Comparison of ENCODE assay signal across 8 mouse cellular contexts in genomic region chr19:4162646-4163542, GRCm38 (mm10). TPM values are rescaled to one million over a fixed set of nuclear protein-coding genes. Genes with fewer than 3 reads are reported as not detected.
DNase-seq lines count a peak whose midpoint lies in the region; ATAC-seq and TF ChIP-seq lines count a peak whose summit lies in the region.

Gene Rps6kb2, minus strand, starts transcription at chr19:4163354.

- H3K9ac ChIP-seq in ES-E14 (ENCODE audit: insufficient read depth, low read depth, low read length, poor library complexity, severe bottlenecking), result peak within 1 kb of the TSS; percentile 89
- H3K9ac ChIP-seq in forebrain, embryonic 16.5 days (replicated peaks; ENCODE audit: low read depth, low read length), result peak within 1 kb of the TSS; percentile 72
- peak within 1 kb of the TSS; percentile 62 for H3K9ac ChIP-seq in lung, embryonic 14.5 days

- peaks cover 14% of the 10 kb centered on the region for H3K36me3 ChIP-seq in ES-E14 (ENCODE audit: control insufficient read depth, insufficient read depth, low read length, poor library complexity, severe bottlenecking)
- peaks cover 14% of the 10 kb centered on the region for H3K36me3 ChIP-seq in forebrain, embryonic 16.5 days (ENCODE audit: control insufficient read depth, insufficient read depth)
- peaks cover 34% of the 10 kb centered on the region for H3K36me3 ChIP-seq in lung, embryonic 14.5 days (ENCODE audit: insufficient read depth)
- H3K36me3 ChIP-seq in thymus, adult 2 months (ENCODE audit: control insufficient read depth, insufficient read depth, low read length), result no peaks in the 10 kb centered on the region

- peaks cover 0 to 17% of the 10 kb centered on the region in 2 experiments; a peak in 1 of 4 replicates for H3K4me1 ChIP-seq in ES-E14 (ENCODE audit: control insufficient read depth in 2 of 2, insufficient read depth in 2 of 2, low read length in 2 of 2, poor library complexity in 1 of 2)
- peaks cover 15% of the 10 kb centered on the region for H3K4me1 ChIP-seq in forebrain, embryonic 16.5 days (replicated peaks; ENCODE audit: control insufficient read depth, insufficient read depth, low read length)
- H3K4me1 ChIP-seq in lung, embryonic 14.5 days (ENCODE audit: insufficient read depth), result peaks cover 5% of the 10 kb centered on the region; the same call in 1 of the 2 replicates
- peaks cover 8% of the 10 kb centered on the region for H3K4me1 ChIP-seq in olfactory bulb, adult 2 months (ENCODE audit: control insufficient read depth, insufficient read depth, low read length)
- peaks cover 9% of the 10 kb centered on the region for H3K4me1 ChIP-seq in thymus, adult 2 months (replicated peaks; ENCODE audit: control insufficient read depth, insufficient read depth, low read length)

- H3K4me3 ChIP-seq in ES-E14 (ENCODE audit: insufficient read depth in 1 of 2, low read depth in 1 of 2, low read length in 2 of 2, poor library complexity in 1 of 2, severe bottlenecking in 1 of 2), result peak within 1 kb of the TSS; percentile 87 to 95
- peak within 1 kb of the TSS; percentile 66 for H3K4me3 ChIP-seq in forebrain, embryonic 16.5 days (replicated peaks; ENCODE audit: low read length)
- peak within 1 kb of the TSS; percentile 96 for H3K4me3 ChIP-seq in layer of hippocampus, adult 2 months
- H3K4me3 ChIP-seq in lung, embryonic 14.5 days (ENCODE audit: low read depth, low read length), result peak within 1 kb of the TSS; percentile 75
- H3K4me3 ChIP-seq in olfactory bulb, adult 2 months (ENCODE audit: insufficient read depth, low read depth, low read length), result peak within 1 kb of the TSS; percentile 63
- H3K4me3 ChIP-seq in thymus, adult 2 months (ENCODE audit: control insufficient read depth, insufficient read depth, low read length), result peak within 1 kb of the TSS; percentile 66

- 6% methylated on average over 42 of the region's 42 CpGs for WGBS in forebrain, embryonic 16.5 days
- WGBS in lung, embryonic 14.5 days, result 6% methylated on average over 40 of the region's 42 CpGs
- 5% methylated on average over 42 of the region's 42 CpGs for WGBS in olfactory bulb, adult 2 months
- WGBS in thymus, adult 2 months, result 8% methylated on average over 42 of the region's 42 CpGs

- H3K4me2 ChIP-seq in forebrain, embryonic 16.5 days (ENCODE audit: low read length), result peak within 1 kb of the TSS; percentile 63
- peak within 1 kb of the TSS; percentile 82 for H3K4me2 ChIP-seq in lung, embryonic 14.5 days

- TF ChIP-seq POLR2A in olfactory bulb, adult 2 months (IDR thresholded peaks at IDR 0.05; ENCODE audit: insufficient read depth, low read depth, low read length), result peak; percentile 54; the same call in 1 of the 2 replicates
- 0 out of 2 replicates have a peak, but pooled peaks have one; percentile 39 for TF ChIP-seq POLR2A in thymus, adult 2 months (IDR thresholded peaks at IDR 0.05; ENCODE audit: control insufficient read depth, extremely low read depth, insufficient read depth, low read length, poor library complexity)

- in situ Hi-C loops in ES-E14 (cut with MboI; ENCODE audit: low sequenced_read_pairs in 2 of 2, unreplicated experiment in 2 of 2), result no loop called here

- H3K27ac ChIP-seq in ES-E14 (ENCODE audit: insufficient read depth, low read depth, low read length, poor library complexity, severe bottlenecking), result no peak within 1 kb of the TSS
- peak within 1 kb of the TSS; percentile 77 for H3K27ac ChIP-seq in forebrain, embryonic 16.5 days (ENCODE audit: low read length)
- H3K27ac ChIP-seq in layer of hippocampus, adult 2 months, result peak within 1 kb of the TSS; percentile 88
- peak within 1 kb of the TSS; percentile 71 for H3K27ac ChIP-seq in lung, embryonic 14.5 days (ENCODE audit: low read depth)
- H3K27ac ChIP-seq in olfactory bulb, adult 2 months (ENCODE audit: insufficient read depth, low read depth, low read length), result peak within 1 kb of the TSS; percentile 85
- H3K27ac ChIP-seq in thymus, adult 2 months (ENCODE audit: control insufficient read depth, insufficient read depth, low read length), result 0 out of 2 replicates have a peak within 1 kb of the TSS, but pooled peaks have one; percentile 6

- H3K27me3 ChIP-seq in forebrain, embryonic 16.5 days (replicated peaks; ENCODE audit: control insufficient read depth, insufficient read depth, low read length), result no peaks in the 10 kb centered on the region
- H3K27me3 ChIP-seq in lung, embryonic 14.5 days (ENCODE audit: insufficient read depth, low read length), result no peaks in the 10 kb centered on the region
- no peaks in the 10 kb centered on the region for H3K27me3 ChIP-seq in thymus, adult 2 months (ENCODE audit: control insufficient read depth, insufficient read depth, low read length)

- intact Hi-C loops in heart, postnatal 36 days (cut with DNase I), result loop anchor here (2.0 kb wide), 1 partner anchor 36 kb away; no protein-coding TSS in a partner anchor

- DNase-seq in ES-E14 (ENCODE audit: low read depth, low spot score), result peak; percentile 93
- peak; percentile 96 for DNase-seq in cerebellum, adult 11-12 months
- DNase-seq in heart, postnatal 36 days, result peak; percentile 95 to 97
- peak; percentile 97 to 98 for DNase-seq in layer of hippocampus, adult 2 months (ENCODE audit: low spot score in 2 of 2)
- peak; percentile 99 for DNase-seq in lung, embryonic 14.5 days
- peak; percentile 92 for DNase-seq in thymus, adult 2 months

- peak; percentile 93 for ATAC-seq in forebrain, embryonic 16.5 days
- ATAC-seq in lung, embryonic 14.5 days (ENCODE audit: insufficient read depth), result peak; percentile 90

- no peaks in the 10 kb centered on the region for H3K9me3 ChIP-seq in ES-E14 (ENCODE audit: control insufficient read depth, insufficient read depth, low read depth, low read length)
- H3K9me3 ChIP-seq in forebrain, embryonic 16.5 days (ENCODE audit: control insufficient read depth, low read length), result no peaks in the 10 kb centered on the region
- H3K9me3 ChIP-seq in lung, embryonic 14.5 days (ENCODE audit: low read depth, low read length), result no peaks in the 10 kb centered on the region

- no peak for TF ChIP-seq CTCF in layer of hippocampus, adult 2 months (conservative IDR thresholded peaks at IDR 0.05)
- TF ChIP-seq CTCF in lung, embryonic 14.5 days (IDR thresholded peaks at IDR 0.05; ENCODE audit: low read depth), result no peak
- TF ChIP-seq CTCF in olfactory bulb, adult 2 months (IDR thresholded peaks at IDR 0.05; ENCODE audit: insufficient read depth, low read depth, low read length), result no peak
- no peak for TF ChIP-seq CTCF in thymus, adult 2 months (IDR thresholded peaks at IDR 0.05; ENCODE audit: borderline replicate concordance, control insufficient read depth, extremely low read depth, insufficient read depth, low read length, poor library complexity)

TF ChIP-seq in ES-E14, 5 proteins besides CTCF, POLR2A, EP300 and RAD21:
- TF ChIP-seq MAFK (IDR thresholded peaks at IDR 0.05; ENCODE audit: insufficient read depth, low read depth, low read length) (no peak), HCFC1 (IDR thresholded peaks at IDR 0.05; ENCODE audit: borderline replicate concordance, insufficient read depth, low read length) (peak; percentile 98), ZNF384 (IDR thresholded peaks at IDR 0.05; ENCODE audit: low read depth, low read length) (no peak), CHD2 (IDR thresholded peaks at IDR 0.05; ENCODE audit: low read depth, low read length) (no peak), ZC3H11A (IDR thresholded peaks at IDR 0.05; ENCODE audit: borderline replicate concordance, low read depth, low read length) (0 out of 2 replicates have a peak, but pooled peaks have one; percentile 29)
TF ChIP-seq in ES-E14: peak in this region for 2.

RNA-seq across cellular contexts. Expression of gene Rps6kb2, which starts in this region (rescaled TPM):
- 19.7 and 26.6 TPM in 2 replicates for total RNA-seq in ES-E14 (2012; rRNA removed)
- polyA plus RNA-seq in forebrain, embryonic 16.5 days (2015; fragmentation: Nextera tagmentation; extraction: Ambion mirVana), result 52.6 and 59.8 TPM in 2 replicates
- 10 to 100 TPM; 16.4 to 18.8 TPM for total RNA-seq in heart, postnatal 36 days (2021)
- total RNA-seq in layer of hippocampus, adult 2 months (2021), result 10 to 100 TPM; 42.5 to 47.9 TPM
- polyA plus RNA-seq in lung, embryonic 14.5 days (2014; fragmentation: Nextera tagmentation; extraction: Ambion mirVana), result 37.9 and 43.2 TPM in 2 replicates
- polyA plus RNA-seq in olfactory bulb, adult 2 months (2012; ENCODE audit: insufficient read depth, insufficient read length, low replicate concordance, missing spikeins), result not detected in 2 replicates
- polyA plus RNA-seq in thymus, adult 2 months (2012; rRNA removed), result 97.8 and 102 TPM in 2 replicates
